Mouse (Mus musculus): ENCODE measurements around the gene Map4k4. TPM values are rescaled to one million over a fixed set of nuclear protein-coding genes. Genes with fewer than 3 reads are reported as not detected.

The Map4k4 gene
- polyA plus RNA-seq, 1 experiment = 54.5 TPM

GRCm38 (mm10) chr1:39869721-39870201 is 31.0 kb upstream of the Map4k4 start:
- Histone ChIP-seq H3K27ac (ENCODE audit: insufficient read depth, low read depth, low read length) (no peak overlapping the region), H3K4me3 (ENCODE audit: insufficient read depth, low read length) (no peak overlapping the region), H3K4me1 (ENCODE audit: control insufficient read depth, insufficient read depth, low read length) (no peaks in the 10 kb centered on the region)
- TF ChIP-seq POLR2A (IDR thresholded peaks at IDR 0.05; ENCODE audit: borderline replicate concordance, low read depth, low read length) (no peak), CTCF (IDR thresholded peaks at IDR 0.05; ENCODE audit: low read depth, low read length) (no peak)

DNA sequence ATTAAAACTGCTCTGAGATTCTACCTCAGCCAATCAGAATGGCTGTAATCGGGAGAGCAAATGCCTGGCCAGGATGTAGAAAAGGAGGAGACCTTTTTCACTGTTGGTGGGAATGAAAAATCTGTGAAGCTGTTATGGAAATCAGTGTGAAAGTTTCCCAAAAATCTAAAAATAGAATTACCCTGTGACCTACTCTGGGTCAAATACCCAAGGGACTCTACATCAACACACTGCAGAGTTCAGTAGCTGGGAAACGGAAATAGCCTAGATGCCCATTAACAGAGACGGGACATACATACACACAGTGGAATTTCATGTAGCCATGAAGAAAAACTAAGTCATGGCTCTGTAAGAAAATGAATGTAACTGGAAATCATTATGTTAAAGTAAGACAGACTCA is 22.7 kb upstream of the Map4k4 start:
- 0 out of 2 replicates have a peak, but pooled peaks cover 3% of the 10 kb centered on the region for H3K4me1 ChIP-seq (ENCODE audit: control insufficient read depth, insufficient read depth, low read length)
- H3K4me3 ChIP-seq (ENCODE audit: insufficient read depth, low read length) = no peak overlapping the region
- no peak overlapping the region for H3K27ac ChIP-seq (ENCODE audit: insufficient read depth, low read depth, low read length)
- TF ChIP-seq POLR2A (IDR thresholded peaks at IDR 0.05; ENCODE audit: borderline replicate concordance, low read depth, low read length) = no peak
- no peak for TF ChIP-seq CTCF (IDR thresholded peaks at IDR 0.05; ENCODE audit: low read depth, low read length)

DNA sequence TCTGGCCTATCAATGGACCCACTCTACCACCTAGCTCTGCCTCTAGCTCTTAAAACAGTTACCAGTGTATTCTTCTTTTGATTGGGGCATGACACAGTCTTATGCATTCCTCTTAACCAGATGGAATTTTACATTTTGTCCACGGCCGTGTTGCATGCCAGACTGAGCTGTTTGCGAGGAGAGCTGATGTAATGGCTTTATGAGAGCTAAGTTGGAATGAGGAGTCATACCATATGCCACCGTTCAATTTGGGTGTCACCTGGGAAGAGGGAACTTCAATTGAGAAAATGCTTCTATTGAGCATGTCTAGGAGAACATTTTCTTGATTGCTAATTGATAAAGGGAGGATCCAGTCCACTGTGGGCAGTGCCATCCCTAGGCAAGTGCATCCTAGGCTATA is 18.2 kb upstream of the Map4k4 start:
- H3K4me1 ChIP-seq (ENCODE audit: control insufficient read depth, insufficient read depth, low read length) = 0 out of 2 replicates have a peak, but pooled peaks cover 3% of the 10 kb centered on the region
- no peak overlapping the region for H3K4me3 ChIP-seq (ENCODE audit: insufficient read depth, low read length)
- H3K27ac ChIP-seq (ENCODE audit: insufficient read depth, low read depth, low read length) = no peak overlapping the region
- TF ChIP-seq POLR2A (IDR thresholded peaks at IDR 0.05; ENCODE audit: borderline replicate concordance, low read depth, low read length) = no peak
- TF ChIP-seq CTCF (IDR thresholded peaks at IDR 0.05; ENCODE audit: low read depth, low read length) = no peak

DNA sequence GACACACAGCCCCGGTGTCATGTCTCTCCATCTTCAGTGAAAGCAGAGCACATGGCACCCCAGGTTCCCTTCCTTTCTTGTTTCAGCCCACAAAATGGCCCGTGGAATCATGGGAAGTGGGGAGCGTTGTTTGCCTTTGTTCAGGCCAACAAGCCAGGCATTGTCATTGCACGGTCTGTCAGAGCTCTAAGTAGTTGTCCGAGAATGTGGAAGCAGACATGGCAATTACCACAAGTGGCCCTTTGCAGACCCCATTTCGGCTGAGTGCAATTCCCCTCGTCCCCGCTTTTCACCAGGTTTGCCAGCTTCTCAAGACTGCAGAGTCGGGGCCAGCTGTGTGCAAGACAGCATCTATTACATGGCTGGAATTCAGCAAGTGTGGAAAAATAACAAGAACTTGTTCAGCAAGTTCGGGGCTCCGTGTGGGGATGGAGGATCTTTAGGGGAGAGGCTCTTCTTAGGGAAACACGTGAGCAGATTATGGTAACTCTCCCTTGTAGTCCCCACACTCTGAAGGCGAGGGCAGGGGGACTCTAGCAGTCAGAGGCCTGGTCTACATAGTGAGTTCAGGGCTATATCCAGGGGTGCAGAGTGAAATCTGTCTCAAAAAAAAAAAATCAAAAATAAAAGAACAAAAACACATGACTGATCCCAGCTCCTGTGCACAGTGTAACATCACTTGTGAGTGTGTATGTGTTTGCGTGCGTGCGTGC is 15.8 kb upstream of the Map4k4 start:
- no peak for TF ChIP-seq POLR2A (IDR thresholded peaks at IDR 0.05; ENCODE audit: borderline replicate concordance, low read depth, low read length)
- Histone ChIP-seq H3K4me1 (ENCODE audit: control insufficient read depth, insufficient read depth, low read length) (peaks cover 3% of the 10 kb centered on the region; the same call in 1 of the 2 replicates), H3K27ac (ENCODE audit: insufficient read depth, low read depth, low read length) (no peak overlapping the region), H3K4me3 (ENCODE audit: insufficient read depth, low read length) (no peak overlapping the region)

GRCm38 (mm10) chr1:39887997-39888396 is 12.7 kb upstream of the Map4k4 start:
- no peak overlapping the region for H3K27ac ChIP-seq (ENCODE audit: insufficient read depth, low read depth, low read length)
- H3K4me1 ChIP-seq (ENCODE audit: control insufficient read depth, insufficient read depth, low read length) = peaks cover 3% of the 10 kb centered on the region; the same call in 1 of the 2 replicates
- no peak overlapping the region for H3K4me3 ChIP-seq (ENCODE audit: insufficient read depth, low read length)
- no peak for TF ChIP-seq POLR2A (IDR thresholded peaks at IDR 0.05; ENCODE audit: borderline replicate concordance, low read depth, low read length)
- no peak for TF ChIP-seq CTCF (IDR thresholded peaks at IDR 0.05; ENCODE audit: low read depth, low read length)

DNA sequence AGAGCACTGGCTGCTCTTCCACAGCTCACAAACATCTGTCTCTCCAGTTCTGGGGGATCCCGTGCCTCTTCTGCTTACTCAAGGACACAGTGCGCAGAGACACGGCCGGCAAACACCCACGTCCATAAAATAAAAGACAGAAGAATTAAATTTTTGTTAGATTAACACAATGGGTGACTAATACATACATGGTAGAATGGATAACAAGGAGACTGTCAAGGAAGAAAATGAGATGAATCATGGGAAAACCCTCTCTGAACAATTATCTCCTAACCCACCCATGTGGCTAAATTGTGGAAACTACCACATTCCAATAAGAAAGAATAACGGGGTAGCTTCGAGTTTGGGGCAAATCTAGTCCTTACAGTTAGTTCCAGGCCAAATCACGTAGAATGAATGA is 11.3 kb upstream of the Map4k4 start:
- peaks cover 3% of the 10 kb centered on the region; the same call in 1 of the 2 replicates for H3K4me1 ChIP-seq (ENCODE audit: control insufficient read depth, insufficient read depth, low read length)
- no peak overlapping the region for H3K27ac ChIP-seq (ENCODE audit: insufficient read depth, low read depth, low read length)
- no peak overlapping the region for H3K4me3 ChIP-seq (ENCODE audit: insufficient read depth, low read length)
- no peak for TF ChIP-seq POLR2A (IDR thresholded peaks at IDR 0.05; ENCODE audit: borderline replicate concordance, low read depth, low read length)
- TF ChIP-seq CTCF (IDR thresholded peaks at IDR 0.05; ENCODE audit: low read depth, low read length) = no peak

GRCm38 (mm10) chr1:39889973-39890372 is 10.7 kb upstream of the Map4k4 start:
- no peak for TF ChIP-seq POLR2A (IDR thresholded peaks at IDR 0.05; ENCODE audit: borderline replicate concordance, low read depth, low read length)
- TF ChIP-seq CTCF (IDR thresholded peaks at IDR 0.05; ENCODE audit: low read depth, low read length) = no peak
- Histone ChIP-seq H3K27ac (ENCODE audit: insufficient read depth, low read depth, low read length) (no peak overlapping the region), H3K4me3 (ENCODE audit: insufficient read depth, low read length) (no peak overlapping the region), H3K4me1 (ENCODE audit: control insufficient read depth, insufficient read depth, low read length) (peaks cover 8% of the 10 kb centered on the region)

DNA sequence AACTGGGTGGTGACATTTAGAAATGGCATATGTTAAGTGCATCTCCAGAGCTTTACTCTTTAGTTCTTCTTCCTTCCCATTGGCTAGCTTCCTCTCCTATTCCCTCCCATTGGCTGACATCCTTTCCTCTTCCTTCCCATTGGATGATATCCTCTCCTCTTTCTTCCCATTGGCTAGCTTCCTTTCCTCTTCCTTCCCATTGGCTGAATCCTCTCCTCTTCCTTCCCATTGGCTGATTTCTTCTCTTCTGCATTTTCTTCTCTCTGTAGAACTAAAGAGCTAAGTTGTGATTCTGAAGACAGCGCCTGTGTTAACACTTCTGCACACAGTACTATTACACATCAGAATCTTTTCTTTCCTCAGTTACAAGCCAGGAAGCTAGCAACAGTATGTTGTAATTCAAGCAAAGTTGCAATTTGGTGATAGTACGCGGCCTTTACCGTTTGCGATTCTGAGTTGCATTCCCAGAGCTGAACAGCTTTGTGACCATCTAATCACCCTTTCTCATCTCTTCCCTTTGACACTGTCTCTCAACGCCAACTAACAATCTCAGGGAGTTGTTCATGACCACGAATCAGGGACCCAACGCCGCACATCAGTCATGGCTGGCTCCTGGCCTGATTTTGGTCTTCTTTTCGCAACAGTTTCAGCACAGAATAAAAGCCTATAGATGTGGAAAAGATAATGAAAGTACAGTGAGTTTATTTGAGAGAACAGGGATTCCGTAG is 7.4 kb upstream of the Map4k4 start:
- H3K4me3 ChIP-seq (ENCODE audit: insufficient read depth, low read length) = no peak overlapping the region
- no peak for TF ChIP-seq POLR2A (IDR thresholded peaks at IDR 0.05; ENCODE audit: borderline replicate concordance, low read depth, low read length)
- TF ChIP-seq CTCF (IDR thresholded peaks at IDR 0.05; ENCODE audit: low read depth, low read length) = no peak
- no peak overlapping the region for H3K27ac ChIP-seq (ENCODE audit: insufficient read depth, low read depth, low read length)
- H3K4me1 ChIP-seq (ENCODE audit: control insufficient read depth, insufficient read depth, low read length) = peaks cover 27% of the 10 kb centered on the region

- no peak for TF ChIP-seq POLR2A (IDR thresholded peaks at IDR 0.05; ENCODE audit: borderline replicate concordance, low read depth, low read length)
- no peak for TF ChIP-seq CTCF (IDR thresholded peaks at IDR 0.05; ENCODE audit: low read depth, low read length)
- no peak overlapping the region for H3K27ac ChIP-seq (ENCODE audit: insufficient read depth, low read depth, low read length)
These were observed 5.6 kb upstream of the Map4k4 start for GRCm38 (mm10) chr1:39895097-39895496.

DNA sequence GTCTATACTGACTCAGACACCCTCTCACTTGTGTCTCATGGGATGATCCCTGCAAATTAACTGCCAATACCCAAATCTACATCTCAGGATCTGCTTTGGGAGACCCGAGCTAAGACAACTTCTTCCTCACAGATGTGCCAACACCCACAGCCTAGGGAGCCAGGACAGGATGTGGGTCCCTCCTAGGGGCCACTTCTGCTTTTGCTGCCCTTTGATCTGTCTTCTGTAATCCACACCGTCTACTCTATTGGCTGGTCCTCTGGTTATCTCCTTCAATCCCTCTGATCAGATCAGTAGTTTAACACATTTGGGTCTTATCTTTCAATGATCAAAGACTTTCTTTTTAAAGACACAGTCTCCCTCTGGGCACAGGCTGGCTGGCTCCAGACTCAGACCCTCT is 5.2 kb upstream of the Map4k4 start:
- peaks cover 27% of the 10 kb centered on the region for H3K4me1 ChIP-seq (ENCODE audit: control insufficient read depth, insufficient read depth, low read length)
- no peak overlapping the region for H3K27ac ChIP-seq (ENCODE audit: insufficient read depth, low read depth, low read length)
- no peak for TF ChIP-seq CTCF (IDR thresholded peaks at IDR 0.05; ENCODE audit: low read depth, low read length)
- no peak for TF ChIP-seq POLR2A (IDR thresholded peaks at IDR 0.05; ENCODE audit: borderline replicate concordance, low read depth, low read length)
- no peak overlapping the region for H3K4me3 ChIP-seq (ENCODE audit: insufficient read depth, low read length)

More at GRCm38 (mm10) chr1:39895097-39895496, 5.6 kb upstream of the Map4k4 start:
- H3K4me3 ChIP-seq (ENCODE audit: insufficient read depth, low read length) = no peak overlapping the region
- H3K4me1 ChIP-seq (ENCODE audit: control insufficient read depth, insufficient read depth, low read length) = peaks cover 27% of the 10 kb centered on the region
